Mouse (Mus musculus) brain, embryonic 18.5 days (tissue): ENCODE data around the gene Dnah1.

Source experiments
- DNase-seq: peaks from one replicate; pipeline ENCODE4 v3.0.0-alpha.2; 2012; ENCODE audit warnings: low read depth, low spot score

Dnah1 gene

GRCm38 (mm10) chr14:31233996-31234591, 89.6 kb downstream of the Dnah1 start:
- peak; percentile 40 for DNase-seq

- DNase-seq = no peak
These were observed 90.4 kb downstream of the Dnah1 start for GRCm38 (mm10) chr14:31233070-31233995.

GRCm38 (mm10) chr14:31232404-31233069, 91.2 kb downstream of the Dnah1 start:
- DNase-seq = no peak

DNA sequence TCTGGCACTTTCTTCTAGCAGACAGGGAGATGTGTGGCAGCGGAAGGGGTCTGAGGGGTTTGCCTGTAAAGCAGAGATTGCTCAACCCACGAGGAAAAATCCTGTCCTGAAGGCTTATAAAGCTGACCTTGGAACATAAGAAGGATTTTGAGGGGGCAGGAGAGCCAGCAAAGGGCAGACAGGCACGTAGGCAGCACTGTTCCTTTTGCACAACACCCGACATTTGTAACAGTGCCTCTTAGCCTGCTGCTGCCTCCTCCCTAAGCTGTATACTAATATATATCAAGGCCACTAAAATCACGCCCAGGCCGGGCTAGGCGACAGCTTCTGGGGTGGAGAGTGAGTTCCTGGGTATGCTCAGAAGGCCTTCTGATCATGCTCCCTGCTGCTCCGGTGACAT, 93.3 kb downstream of the Dnah1 start:
- DNase-seq = no peak

GRCm38 (mm10) chr14:31228234-31228633, 95.5 kb downstream of the Dnah1 start:
- DNase-seq = no peak

DNA sequence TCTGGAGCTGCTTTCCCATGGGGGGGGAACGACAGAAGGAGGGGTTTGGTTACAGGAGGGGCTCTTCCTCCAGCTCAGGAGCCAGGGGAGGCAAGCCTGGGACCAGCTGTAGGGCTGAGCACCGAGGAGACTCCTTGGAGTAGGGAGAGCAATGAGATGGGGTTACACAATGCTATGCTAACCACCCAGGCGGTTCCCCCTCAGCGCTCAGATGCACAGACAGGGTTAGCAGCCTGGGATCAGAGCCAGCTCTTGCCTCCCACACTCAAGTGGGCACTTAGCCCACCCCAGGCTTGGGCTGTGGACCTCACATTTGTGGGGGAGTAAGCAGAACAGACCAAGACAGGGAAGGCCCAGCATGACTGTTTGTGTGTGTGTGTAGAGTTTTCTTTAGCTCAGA, 96.7 kb downstream of the Dnah1 start:
- DNase-seq = no peak

DNA sequence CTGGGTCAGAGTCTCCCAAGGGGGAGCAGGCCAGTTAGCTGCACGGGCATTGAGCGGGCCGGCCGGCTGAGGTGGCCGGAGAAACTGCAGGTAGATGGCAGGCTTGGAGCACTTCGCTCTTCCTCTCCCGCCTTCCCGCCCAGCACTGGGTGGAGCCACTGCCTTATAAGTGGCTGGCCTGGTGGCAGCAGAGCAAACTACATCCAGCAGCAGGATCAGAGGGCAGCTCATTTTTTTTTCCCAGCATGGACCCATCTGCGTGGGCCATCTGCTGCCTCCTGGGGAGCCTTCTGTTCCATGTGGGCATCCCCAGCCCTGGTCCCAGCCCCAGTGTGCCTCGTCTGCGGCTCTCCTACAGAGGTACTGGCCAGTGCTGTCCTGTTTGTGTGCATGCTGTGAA, 106.0 kb downstream of the Dnah1 start, which contains the start of gene Sema3g:
Gene Sema3g, plus strand, starts transcription at position 195 of the 400 bp plus-strand sequence.
- DNase-seq = no peak

- no peak for DNase-seq
These were observed 106.8 kb downstream of the Dnah1 start, which contains the start of gene Nisch for GRCm38 (mm10) chr14:31216846-31217245. Gene Nisch (minus strand): TSS chr14:31216946.

DNA sequence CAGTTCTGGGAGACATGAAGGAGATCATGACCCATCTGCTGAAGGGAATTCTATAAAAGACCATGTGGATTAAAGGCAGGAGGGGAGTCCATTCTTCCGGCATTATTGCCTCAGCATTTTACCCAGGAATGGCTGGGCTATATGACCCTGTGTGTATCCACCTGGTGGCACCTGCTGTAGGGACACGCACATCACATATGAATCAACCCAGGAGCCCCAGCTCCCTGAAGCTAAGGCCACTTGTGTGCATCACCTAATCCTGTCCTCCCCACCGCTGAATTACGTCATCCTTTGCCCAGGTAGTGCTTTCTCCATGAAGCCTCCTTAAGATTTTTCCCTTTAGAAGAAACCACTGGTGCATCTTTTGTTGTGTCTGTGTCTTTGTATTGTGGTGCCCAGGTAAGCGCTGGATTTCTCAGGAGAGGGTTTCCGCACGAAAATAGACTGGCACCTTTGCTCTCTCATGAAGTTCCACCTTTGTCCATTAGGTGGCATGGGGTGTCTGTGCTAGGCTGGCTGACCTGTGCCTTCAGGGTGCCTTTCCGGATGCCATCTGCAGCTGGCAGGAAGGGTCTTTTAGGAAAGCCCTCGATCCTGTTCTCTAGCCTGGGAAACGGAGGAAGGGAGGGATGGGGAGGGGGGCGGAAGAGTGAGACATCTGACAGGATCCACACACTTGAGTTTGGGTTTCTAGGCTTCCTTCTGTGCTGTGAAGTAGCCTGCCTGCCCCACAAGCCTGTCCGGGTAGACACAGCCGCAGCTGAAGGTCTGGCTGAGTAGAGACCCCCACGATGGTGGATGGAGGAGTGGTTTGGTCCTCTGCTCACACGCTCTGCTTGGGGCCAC, 108.3 kb downstream of the Dnah1 start:
- no peak for DNase-seq

- no peak for DNase-seq
These were observed 109.0 kb downstream of the Dnah1 start for GRCm38 (mm10) chr14:31214684-31215083.

GRCm38 (mm10) chr14:31213868-31214267, 109.8 kb downstream of the Dnah1 start:
- no peak for DNase-seq

DNA sequence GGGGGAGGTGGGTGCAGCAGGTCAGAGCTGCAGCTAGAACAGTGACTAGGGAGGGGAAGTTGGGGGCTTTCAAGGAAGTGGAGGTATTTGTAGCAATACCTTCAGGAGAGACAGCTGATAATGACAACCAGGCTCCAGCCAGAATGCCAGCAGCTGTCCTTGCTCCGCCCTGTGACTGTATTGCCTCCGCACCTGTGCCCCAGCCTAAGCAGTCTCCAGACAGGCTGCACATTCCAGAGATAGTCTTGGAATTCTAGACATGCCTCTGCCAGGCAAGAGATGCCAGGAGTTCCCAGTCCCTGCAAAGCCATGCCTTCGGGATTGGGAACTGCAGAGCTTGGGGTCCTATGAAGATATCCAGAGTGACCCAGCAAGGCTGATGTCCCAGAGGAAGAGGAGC, 111.2 kb downstream of the Dnah1 start:
- DNase-seq = no peak

DNA sequence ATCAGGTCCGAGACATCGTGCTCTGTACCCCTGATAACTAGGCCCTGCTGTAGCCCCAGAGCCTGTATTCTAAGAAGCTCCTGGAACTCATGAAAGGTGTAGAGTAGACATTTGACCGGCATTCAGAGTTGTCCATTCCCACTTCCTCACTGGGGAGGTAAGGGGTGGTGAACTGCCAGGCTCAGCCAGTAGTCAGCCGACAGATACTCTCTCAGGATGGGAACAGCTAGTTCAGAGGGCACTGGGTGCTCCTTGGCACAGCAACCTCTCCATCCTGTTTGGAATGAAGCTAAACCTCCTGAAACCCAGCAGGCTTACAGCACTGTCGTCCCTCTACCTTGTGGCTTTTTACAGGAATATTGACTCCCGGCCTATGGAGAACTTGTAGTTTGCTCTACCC, 111.8 kb downstream of the Dnah1 start:
- DNase-seq = no peak
